Mouse (Mus musculus) MEL-GATA-1-ER (cell line): ENCODE data around the gene Gaa.
"Not testable (repeated sequence)": the region's sequence is repeated elsewhere in the genome, so short reads cannot be mapped to it uniquely, and the experiment has no call there.

Experiments used
- DNase-seq: peaks from one replicate; pipeline ENCODE4 v3.0.0-alpha.2; 2012; ENCODE audit warnings: low read depth; ENCODE audit errors: extremely low read depth

The Gaa gene

DNA sequence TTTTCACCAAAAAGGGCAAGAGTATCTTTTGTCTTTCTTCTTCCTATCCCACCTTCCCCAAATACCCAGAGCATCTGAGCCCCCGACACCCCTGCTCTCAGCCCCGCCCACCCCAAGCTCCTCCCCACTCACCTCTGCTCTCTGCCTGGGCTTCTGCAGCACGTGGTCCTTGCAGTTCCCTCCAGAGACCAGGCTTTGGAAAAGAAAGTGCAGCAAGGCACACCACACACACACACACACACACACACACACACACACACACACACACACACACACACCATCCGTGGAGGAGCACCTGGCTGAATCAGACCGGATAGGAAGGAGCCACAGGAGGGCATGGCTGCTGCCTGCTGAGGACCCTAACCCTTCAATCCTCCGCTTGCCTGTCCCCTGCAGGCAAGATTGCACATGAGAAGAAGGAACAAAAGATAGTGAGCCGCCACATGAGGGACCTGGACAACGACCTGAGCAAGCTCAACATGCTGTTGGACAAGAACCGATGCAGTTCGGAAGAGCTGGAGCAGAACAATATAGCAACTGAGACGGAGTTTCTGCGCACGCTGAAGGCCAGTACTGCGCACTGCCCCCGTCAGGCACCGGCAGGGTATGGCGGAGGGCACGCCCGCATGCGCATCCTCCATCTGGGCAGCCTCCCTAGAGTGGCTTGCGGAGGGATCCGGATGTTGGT is 14.7 kb upstream of the Gaa start:
- DNase-seq = no peak

DNA sequence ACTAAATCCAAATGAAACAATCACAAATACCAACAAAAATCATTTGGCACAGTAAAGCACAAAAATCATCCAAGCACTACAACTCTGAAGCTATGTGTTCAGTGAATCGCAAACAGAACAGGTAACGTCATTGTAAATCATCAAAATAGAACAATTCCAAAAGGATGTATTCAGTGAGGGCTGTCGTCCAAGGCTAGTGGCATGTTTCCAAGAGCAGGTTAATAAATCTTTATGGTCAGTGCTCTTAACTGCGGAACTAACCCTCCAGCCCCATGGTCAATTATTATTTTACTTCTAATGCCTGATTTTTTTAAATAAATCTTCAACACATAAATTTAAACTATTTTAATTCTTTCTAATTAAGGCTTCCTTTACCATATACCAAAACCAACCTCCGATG is 11.1 kb upstream of the Gaa start:
- not testable (repeated sequence) for DNase-seq

DNA sequence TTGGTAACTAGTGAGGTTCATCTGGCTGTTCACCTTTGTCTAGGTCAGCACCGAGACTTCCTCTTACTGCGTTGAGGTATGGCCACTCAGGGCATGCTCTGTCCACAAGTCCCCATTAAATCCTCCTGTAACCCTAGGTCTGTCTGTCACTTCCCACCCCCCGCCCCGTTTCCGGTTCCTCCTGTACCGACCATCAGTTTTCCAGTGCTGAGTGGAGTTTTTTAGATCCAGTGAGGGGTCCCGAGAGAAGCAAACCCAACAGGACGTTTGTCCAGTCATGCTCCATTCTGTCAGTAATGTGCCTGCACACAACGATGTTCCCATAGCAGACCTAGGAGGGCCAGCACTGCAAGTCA is 9.5 kb upstream of the Gaa start:
- no peak for DNase-seq

DNA sequence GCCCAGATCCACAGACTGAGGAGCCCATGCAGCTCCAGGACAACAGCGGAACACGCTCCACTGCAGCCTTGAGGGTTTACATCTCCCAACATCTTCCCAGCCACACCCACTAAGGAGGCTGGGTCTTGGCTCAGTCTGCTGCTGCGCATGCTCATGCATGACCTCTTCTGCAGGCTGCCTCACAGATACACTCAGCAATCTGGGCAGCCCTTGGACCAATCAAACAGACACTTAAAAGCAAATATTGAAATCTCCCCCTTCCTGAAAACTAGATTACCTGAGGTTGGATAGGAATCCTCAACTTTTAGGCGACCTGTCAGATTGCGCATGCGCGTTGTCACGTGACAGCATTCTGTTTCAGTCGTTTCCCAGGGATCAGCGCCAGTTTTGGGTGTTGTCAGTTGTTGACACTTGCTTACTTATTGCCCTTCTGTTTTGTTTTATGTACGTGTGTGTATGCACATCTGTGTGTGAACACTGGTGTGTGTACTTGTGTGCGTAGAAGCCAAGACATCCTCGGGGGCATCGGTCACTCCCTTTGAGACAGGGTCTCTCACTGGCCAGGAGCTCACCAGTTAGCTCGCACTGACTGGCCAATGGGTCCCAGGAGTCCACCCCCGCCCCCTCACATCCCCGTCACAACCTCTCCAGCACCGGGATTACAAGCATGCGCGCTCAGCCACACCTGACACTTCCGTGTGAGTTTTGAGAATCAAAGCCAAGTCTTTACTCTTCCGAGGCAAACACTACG is 8.9 kb upstream of the Gaa start:
- peak; percentile 81 for DNase-seq

DNA sequence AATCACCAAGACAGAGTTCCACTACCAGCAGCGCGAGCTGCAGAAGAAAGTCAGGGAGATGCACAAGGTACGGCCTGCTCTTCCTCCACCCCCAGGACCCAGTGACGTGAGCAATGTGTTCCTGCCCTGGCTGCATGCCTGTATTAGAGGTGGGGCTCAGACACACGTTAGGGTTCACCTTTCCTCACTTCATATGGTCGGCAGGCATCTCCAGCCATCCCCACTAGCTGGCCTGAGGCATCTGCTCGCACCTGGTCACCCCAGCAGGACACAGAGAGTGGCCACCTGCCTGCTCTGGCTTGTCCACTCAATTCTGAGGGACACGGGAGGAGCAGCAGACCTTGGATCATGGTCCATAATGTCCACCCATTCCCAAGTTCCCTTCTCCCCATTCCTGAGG is 7.7 kb upstream of the Gaa start:
- no peak for DNase-seq

DNA sequence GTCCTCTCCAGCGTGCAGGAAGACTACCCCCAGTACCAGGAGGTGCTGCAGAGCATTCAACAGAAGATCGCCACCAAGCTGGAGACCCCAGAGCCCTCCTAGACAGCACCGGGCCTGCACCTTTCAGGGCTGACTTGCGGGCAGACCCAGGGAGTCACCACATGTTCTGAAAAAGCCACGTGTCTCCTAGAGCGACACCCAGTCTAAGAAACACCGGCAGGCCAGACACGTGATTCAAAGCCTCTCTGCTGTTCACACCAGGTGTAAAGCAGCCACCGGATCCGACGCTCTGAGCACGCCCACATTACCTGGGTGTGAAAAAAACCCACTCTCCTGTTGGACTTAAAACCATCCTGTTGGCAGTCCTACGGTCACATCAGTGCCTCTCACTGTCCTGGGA is 3.3 kb upstream of the Gaa start:
- DNase-seq = no peak

DNA sequence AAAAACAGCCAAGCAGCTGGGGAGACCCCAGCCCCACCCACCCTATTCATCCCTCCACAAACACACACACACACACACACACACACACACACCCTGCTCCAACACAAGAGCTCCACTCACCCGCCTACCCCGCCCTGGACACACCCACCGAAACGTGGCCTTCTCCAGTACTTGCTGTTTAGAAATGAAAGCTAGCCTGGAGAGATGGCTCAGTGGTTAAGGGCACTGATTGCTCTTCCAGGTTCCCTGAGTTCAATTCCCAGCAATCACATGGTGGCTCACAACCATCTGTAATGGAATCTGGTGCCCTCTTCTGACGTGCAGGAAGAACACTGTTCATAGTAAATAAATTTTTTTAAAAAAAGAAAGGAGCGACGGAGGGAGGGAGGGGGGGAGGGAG is 1.9 kb upstream of the Gaa start:
- no peak for DNase-seq

DNA sequence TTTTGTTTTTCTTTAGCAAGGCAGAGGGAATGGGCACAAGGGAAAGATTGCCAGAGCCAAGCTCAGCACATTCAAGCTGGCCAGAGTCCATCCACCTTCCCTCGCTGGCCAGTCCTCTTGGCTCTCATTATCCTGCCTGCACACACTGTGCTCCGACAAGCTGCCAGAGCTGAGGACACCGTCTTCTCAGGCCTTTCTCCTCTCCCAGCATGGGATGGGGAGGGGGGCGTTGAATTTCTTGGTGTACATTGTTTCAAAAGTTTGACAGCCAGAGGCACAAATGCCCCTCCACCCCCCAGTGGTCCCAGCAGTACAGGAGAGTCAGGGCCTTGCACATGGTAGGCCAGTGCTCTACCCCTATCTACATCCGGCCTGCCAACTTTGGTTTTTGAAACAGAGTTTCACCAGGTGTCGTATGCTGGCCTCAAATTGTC is 429 bp upstream of the Gaa start:
- DNase-seq = no peak

DNA sequence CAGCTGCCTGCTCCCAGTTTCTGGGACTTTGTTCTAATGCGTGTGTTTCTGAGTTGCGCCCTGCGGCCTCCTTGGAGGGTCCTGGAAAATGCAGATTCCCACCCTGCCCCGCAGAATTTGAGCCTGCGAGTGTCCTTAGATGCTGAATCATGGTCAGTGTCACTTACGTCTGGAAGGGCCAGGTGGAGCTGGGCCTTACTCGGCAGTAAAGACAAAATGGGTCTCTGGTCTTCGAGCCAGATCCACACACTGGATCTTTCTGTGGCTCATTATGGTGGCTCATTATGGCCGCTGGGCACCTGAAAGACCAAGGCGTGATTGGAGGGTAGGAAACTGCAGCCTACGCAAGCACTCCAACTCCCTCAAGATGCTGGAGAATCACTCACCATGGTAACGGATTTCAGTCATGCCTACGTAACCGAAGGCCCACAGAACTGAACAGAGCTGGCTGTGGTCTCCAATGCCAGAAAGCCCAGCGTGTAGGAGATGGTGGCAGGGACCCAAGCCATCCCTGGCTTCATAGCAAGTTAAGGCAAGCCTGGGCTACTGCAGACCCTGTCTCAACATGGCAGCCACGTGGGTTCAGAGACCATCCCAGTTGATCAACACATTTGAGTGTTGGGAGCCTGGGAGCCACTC is 989 bp downstream of the Gaa start:
- DNase-seq = no peak

DNA sequence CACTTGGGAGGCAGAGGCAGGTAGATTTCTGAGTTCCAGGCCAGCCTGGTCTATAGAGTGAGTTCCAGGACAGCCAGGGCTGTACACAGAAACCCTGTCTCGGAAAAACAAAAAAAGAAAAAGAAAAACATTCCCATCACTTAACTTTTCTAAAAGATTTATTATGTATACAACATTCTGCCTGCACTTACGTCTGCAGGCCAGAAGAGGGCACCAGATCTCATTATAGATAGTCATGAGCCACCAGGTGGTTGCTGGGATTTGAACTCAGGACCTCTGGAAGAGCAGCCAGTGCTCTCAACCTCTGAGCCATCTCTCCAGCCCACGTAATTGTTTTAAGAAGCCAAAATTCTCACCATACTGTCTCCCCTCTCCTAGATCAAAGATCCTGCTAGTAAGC is 4.8 kb downstream of the Gaa start:
- not testable (repeated sequence) for DNase-seq

DNA sequence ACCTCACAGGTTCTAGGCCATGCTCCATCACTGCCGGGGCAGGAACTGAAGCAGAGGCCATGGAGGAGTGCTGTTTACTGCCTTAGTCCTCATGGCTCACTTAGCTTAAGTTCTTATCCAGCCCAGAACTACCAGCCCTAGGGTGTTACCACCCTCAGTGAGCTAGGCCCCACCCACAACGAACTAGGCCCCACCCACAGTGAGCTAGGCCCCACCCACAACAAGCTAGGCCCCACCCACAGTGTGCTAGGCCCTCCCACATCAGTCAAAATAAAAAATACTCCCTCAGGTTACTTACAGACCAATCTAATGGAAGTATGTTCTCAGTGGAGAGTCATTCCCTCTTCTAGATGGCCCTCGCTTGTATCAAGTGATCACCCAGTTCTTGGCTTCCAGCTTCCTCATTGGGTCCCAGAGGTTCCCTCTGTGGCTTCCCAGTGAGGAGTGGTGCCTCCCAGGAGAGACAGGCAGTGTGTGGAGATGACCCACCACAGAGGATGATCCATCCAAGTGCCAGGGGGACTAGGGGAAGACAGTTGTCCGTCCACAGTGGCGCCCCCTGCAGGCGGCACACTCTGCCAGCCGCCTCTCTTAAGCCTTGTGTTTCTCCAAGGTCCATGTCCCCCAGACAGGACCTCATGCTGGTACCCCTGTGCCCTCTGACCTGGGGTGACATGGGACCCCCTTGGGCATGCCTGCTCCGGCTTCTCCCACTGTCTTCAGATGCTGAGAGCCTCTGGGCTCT is 5.7 kb downstream of the Gaa start:
- no peak for DNase-seq

DNA sequence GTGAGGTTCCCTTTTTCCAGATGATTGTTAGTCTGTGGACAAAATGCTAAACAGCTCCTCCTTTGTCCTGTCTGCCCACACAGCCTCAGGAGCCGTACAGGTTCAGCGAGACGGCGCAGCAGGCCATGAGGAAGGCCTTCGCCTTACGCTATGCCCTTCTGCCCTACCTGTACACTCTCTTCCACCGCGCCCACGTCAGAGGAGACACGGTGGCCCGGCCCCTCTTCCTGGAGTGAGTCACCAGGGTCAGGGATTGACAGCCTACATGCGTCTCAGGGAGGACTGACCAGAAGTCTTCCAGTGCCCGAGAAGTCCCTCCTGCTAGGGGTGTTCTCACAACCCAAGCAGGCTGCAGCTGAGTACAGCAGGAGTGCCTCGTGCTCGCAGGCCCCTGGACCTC is 13.3 kb downstream of the Gaa start:
- no peak for DNase-seq

DNA sequence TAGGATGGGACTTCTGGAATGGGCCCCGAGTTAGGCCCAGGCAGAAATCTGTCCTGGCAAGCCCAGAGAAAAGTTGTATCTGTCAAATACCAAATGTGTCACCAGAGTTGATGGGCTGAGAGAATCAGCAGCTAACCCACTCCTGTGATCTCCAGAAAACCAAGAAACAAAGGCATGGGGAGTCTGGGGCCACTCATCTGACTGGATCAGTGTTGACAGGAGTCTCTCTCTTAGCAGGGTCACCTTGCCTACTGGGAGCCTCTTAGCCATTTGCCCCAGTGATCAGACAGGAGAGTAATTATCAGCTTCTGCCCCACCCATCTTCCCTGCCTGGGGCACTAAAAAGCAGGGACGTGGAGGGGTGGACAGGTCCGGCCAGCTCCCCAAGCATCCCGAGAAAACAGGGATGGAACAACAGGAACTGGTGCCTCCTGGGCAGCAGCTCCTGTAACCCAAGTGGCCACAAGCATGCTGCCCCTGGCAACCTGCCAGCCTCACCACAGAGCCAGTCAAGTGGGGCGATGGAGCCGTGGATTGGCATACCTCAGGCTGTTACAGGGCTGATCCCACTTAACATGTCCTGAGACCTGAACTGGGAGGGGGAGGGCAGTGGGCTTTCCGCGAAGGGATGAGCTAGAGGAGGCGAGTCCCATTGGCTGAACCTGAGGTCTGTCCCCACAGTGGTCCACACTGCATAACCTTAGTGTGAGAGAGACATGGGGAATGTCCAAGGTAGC is 18.3 kb downstream of the Gaa start:
- no peak for DNase-seq

DNA sequence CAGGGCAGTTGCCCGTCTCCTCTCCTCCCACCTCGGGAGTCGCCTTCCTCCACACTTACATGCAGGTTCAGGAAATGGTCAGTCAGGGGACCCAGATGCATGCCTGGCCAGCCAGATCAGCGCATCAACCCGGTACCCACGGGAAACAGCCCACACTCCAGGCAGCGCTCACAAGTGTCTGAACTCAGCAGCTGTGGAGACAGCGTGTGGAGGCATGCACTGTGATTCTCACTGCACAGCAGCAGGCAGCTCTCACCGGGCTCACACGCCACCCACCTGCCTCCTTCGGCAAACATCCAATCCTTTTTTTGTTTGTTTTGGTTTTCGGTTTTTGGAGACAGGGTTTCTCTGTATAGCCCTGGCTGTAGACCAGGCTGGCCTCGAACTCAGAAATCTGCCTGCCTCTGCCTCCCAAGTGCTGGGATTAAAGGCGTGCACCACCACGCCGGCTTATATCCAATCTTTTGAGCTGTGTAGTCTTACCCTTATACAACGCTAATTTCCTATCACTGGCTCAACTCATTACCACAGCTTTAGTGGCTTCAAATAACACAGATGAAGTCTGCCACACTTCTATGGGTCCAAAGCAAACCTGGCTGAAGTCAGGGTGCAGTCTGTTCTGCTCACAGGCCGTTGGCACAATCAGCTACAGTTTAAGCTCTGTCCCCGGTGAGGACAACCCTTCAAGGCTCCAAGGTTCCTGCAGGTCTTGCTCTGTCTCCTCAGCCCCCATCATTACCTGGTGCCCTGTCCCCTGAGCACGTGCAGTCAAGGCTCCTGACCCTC is 19.7 kb downstream of the Gaa start:
- DNase-seq = no peak

DNA sequence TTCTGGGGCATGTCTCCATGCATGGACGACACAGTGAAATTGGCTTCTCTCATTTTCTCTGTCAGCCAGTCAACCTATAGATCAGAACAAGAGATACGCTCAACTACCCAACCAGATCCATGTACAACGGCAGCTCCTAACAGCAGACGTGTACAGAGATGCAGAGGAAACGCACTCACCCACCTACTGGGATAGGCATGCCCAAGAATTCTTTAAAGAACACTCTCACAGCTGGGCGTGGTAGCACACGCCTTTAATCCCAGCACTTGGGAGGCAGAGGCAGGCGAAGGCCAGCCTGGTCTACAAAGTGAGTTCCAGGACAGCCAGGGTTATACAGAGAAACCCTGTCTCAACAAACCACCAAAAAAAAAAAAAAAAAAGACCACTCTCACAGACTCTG is 25.2 kb downstream of the Gaa start:
- DNase-seq = not testable (repeated sequence)

DNA sequence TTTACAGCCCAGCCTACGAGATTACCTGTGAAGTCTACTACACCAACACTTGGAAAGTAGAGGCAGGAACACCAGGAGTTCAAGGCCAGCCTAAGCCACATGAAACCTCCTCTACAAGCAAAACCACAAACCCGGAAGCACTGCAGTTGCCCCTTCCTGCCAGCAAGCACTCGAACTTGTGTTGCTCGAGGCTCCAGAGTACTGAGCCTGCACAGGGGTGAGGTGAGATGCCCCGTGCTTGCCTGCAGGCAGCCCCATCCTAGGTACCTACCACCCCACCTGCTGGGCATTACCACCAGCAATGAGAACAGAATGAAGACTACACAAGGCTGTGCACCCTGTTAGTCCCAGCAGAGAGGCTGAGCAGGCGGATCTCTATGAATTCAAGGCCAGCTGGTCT is 30.3 kb downstream of the Gaa start:
- no peak for DNase-seq

DNA sequence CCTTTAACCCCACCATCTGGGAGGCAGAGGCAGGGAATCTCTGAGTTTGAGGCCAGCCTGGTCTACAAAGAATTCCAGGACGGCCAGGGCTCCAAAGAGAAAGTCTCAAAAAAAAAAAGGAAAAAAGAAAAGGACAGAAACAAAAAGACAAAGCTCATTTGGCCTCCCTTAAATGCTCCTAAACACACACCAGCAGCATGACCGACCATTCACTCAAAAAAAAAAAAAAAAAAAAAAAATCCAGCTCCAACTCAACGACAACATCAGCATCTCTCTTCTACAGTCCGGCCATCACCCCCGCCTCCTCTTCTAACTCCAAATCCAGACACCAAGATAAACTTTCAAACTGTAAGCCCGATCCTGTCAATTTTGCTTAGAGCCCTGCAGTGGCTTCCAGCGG is 31.2 kb downstream of the Gaa start:
- DNase-seq = no peak

DNA sequence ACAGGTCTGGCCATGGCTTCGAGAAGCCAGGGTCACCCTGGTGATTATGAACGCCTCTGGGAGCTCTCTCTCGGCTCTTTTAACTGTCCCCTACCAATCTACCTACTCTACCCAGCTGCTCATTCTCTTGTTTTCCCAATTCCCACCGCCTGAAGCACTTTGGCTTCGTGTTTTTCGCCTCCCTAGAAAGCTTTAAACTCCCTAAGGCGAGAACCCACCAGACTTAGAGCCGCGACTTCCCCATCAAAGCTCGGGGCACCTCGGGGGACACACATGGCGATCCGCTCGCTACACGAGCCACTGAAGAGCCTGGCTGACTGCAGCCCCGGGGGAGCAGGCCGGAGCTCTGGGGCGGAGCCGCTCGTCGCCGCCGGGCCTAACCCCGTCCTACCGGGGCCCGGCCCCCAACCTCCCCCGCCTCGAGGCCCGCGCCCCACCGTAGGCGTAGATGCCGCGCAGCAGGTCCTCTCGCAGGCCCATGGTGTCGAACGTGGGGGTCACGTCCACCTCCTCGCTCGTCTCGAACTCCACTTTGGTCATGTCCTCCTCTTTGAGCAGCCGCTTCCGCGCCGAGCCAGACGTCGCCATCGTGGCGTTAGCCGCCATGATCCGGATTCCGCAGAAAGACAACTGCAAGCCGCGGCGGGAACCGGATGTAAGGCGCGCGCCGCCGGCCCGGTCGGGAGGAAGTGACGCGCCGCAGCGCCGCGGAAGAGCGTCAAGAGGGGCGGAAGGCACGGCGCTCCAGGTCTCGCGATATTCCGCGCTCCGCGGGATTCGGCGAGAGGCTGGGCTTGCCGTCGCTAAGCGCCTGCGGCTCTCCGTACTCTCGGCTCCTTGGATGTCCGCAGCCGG is 31.9 kb downstream of the Gaa start, which contains the start of gene Eif4a3:
Eif4a3 (minus strand) TSS at position 699 of the 855 bp plus-strand sequence.
- peak; percentile 82 for DNase-seq

DNA sequence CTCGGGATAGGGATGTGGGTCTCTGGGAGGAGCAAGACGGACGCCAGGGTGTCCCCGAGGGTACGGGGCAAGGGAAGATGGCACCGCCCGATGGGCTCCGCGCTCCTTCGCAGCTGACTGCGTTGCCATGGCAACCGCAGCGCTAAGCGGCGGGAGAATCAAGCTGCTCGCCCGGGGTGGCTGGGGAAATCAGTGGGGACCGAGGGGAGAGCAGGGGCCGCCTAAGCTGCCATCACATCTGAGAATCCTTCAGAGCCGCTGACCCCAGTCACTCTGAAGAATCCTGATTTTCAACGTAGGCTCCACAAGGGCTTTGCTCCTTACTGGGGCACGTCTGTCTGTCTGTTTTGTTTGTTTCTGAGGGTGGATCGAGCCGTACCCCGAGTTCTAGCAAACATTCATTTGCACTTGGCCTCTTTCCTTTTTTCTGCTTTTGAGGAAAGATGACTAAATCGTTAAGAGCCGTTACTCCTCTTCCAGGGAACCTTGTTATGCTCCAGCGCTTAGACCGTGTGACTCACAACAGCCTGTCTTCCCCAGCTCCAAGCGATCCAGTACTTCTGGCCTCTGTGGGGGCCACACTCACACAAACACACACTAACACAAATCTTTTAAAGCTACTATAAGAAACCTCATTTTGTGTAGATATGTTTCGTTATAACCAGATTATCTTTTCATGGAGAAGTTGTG is 32.7 kb downstream of the Gaa start:
- no peak for DNase-seq
